Mouse (Mus musculus) layer of hippocampus, adult 18-20 months (tissue): ENCODE results near the gene Rhox9. TPM values are rescaled to one million over a fixed set of nuclear protein-coding genes. Genes with fewer than 3 reads are reported as not detected.
"Not testable (repeated sequence)": the region's sequence is repeated elsewhere in the genome, so short reads cannot be mapped to it uniquely, and the experiment has no call there.

ENCODE experiments used
- DNase-seq, 2 experiments: peaks; one replicate each; pipeline ENCODE4 v3.0.0; 2022; ENCODE audit warnings: low spot score in 2 of 2
- long read RNA-seq: library from polyadenylated mRNA; stranded (forward); transcript quantifications from one replicate; pipeline ENCODE4 v2.0.0, GENCODE M21; 2021
- total RNA-seq, 2 experiments: library from RNA; stranded (reverse); gene quantifications; 2 replicates each; pipeline ENCODE4 v1.2.3; 2021

Rhox9 gene
- total RNA-seq, result not detected
- long read RNA-seq, result 0 reads

DNA sequence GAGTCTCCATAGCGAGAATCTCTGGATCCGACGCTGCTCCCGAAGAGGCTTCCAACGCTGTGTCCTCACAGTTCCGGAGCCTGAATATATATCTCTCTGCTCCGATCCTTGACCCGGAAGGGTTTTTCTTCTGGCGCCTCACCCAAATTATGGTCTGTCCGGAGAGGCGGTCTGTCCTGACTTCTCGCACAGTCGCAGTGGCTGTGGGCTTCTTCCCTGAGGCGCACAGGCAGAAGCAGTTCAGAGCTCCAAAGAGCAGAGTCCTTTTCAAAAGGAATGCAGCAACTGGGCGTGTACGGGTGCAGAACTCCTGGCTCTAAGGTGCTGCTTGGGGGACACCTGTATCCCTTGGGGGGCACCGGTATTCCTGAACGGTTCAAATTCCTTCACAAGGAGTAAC lies at the start of gene Rhox9:
Rhox9 (minus strand) TSS at position 101 of the 400 bp plus-strand sequence.
- not testable (repeated sequence) for DNase-seq

DNA sequence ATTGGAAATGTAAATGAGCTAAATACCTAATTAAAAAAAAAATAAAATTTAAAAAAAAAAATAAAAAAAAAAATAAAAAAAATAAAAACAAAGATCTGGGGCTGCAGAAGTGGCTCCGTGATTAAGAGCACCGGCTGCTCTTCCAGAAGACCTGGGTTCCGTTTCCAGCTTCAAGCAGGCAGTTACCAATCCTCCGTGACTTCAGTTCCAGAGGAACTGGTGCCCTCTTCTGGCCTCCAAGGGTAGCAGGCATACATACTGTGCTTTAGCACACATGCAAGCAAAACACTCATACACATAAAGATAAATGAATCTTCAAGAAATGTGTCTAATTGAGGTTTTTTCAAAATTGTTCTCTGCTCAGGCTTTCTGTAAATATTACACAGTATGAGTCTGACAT lies 14.7 kb upstream of the Rhox9 start:
- DNase-seq, result no peak

- no peak for DNase-seq
Measured at GRCm38 (mm10) chrX:37908581-37908980, 7.0 kb upstream of the Rhox9 start.

DNA sequence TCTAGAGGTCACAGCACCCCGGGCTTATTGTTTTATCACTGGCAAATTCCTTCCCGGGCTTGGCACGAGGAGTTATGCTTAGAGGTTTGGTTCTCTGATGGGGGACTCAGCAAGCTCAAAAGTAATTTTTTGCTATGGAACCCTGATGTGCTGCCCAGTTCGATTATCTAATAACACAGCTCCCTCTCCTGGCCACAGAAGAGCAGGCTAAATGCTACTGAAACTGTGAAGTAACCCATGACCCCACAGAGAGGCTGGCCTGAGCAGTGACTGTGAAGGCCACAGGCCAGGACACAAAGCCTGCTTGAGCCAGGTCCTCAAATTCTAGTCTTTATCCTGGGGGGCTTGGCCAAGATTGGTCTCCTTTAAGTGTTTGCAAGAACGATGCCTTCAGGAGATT lies 2.2 kb upstream of the Rhox9 start:
- peak in 1 of 2 experiments; percentile 1 for DNase-seq

DNA sequence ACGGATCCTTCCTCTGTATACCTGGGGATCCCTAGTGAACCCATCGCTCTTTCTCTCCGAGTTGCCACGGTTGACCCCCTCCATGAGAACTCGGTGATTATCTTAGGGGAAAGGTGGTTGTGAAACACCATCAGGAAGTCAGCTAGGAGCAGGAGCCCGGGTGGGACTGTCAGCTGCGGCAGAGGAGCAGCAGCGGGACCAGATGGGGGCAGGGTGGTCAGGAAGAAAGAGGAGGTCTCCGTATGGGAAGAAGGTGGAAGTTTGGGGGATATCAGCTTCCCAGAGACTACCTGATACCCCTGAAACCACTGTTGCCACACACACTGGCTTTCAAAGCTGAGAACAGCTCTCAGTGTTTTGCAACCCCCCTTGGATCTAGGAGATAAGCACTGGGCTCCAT lies 4.4 kb downstream of the Rhox9 start, which contains the start of gene Rhox7b:
Rhox7b (minus strand) TSS at position 101 of the 400 bp plus-strand sequence.
- not testable (repeated sequence) for DNase-seq

DNA sequence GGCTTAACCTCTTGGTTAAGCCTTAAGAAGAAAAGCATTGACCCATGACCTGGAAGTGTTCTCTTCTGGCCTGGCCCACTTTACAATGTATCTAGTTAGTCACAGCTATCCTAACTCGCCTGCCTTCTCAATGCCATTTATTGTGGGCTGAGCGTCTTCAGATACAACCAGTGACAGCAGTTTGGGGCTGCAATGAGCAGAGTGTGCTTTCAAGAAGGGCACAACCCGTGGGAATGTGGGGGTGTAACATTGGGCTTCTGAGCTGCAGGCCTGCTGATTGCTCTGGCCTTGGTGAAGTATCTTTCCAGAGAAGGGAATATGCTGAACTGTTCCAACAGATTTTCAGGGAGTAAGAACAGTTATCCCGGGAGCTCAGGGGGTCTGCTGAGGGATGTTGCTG lies 22.7 kb downstream of the Rhox9 start, which contains the start of gene Rhox8:
Rhox8 (minus strand) TSS at position 101 of the 400 bp plus-strand sequence.
- no peak for DNase-seq

- DNase-seq, result no peak
Measured at GRCm38 (mm10) chrX:37871641-37872040, 29.9 kb downstream of the Rhox9 start.

Other genes starting within 250 kb of the Rhox9 start
- gene Rhox3h, start 233.0 kb downstream of the Rhox9 start, total RNA-seq, result not detected
- not detected for gene Rhox2h, start 228.5 kb downstream of the Rhox9 start, total RNA-seq
- gene Rhox5, start 96.9 kb downstream of the Rhox9 start, total RNA-seq, result not detected
- gene Rhox6, start 74.9 kb downstream of the Rhox9 start, total RNA-seq, result not detected
- gene Rhox7a, start 70.1 kb downstream of the Rhox9 start, total RNA-seq, result not detected
- gene Rhox8, start 22.8 kb downstream of the Rhox9 start, total RNA-seq, result not detected
- gene Rhox7b, start 4.5 kb downstream of the Rhox9 start, total RNA-seq, result not detected
- gene Btg1-ps1, start 117.0 kb upstream of the Rhox9 start, total RNA-seq, result not detected
- not detected for gene Btg1-ps2, start 141.3 kb upstream of the Rhox9 start, total RNA-seq
- not detected for gene Rhox10, start 164.7 kb upstream of the Rhox9 start, total RNA-seq
- not detected for gene Rhox11, start 183.4 kb upstream of the Rhox9 start, total RNA-seq
- gene Rhox12, start 209.1 kb upstream of the Rhox9 start, total RNA-seq, result not detected
- gene Rhox13, start 219.4 kb upstream of the Rhox9 start, total RNA-seq, result not detected